Mouse (Mus musculus): ENCODE measurements at regions not wholly inside any gene's neighbourhood (a gene's known extent, or its start where the extent isn't known, plus 50 kb on each side); places are given as distances from the start of the nearest gene placed in this dataset.
A peak's percentile ranks its signal among the peaks of the same experiment; 100 is the strongest.
"Not testable (repeated sequence)": the region's sequence is repeated elsewhere in the genome, so short reads cannot be mapped to it uniquely, and the experiment has no call there.

- DNase-seq (ENCODE audit: low read depth, low spot score): no peak
Observed at GRCm38 (mm10) chr13:31050160-31050788, 76.3 kb downstream of the Gm5447 start.

- DNase-seq (ENCODE audit: low read depth, low spot score): not testable (repeated sequence)
Observed at GRCm38 (mm10) chr13:31051586-31051985, 77.6 kb downstream of the Gm5447 start.

- no peak for DNase-seq (ENCODE audit: low read depth, low spot score)
Observed at GRCm38 (mm10) chr13:31054356-31054755, 80.4 kb downstream of the Gm5447 start.

GRCm38 (mm10) chr13:31055376-31056083, 81.5 kb downstream of the Gm5447 start:
- no peak for DNase-seq (ENCODE audit: low read depth, low spot score)

- DNase-seq (ENCODE audit: low read depth, low spot score): no peak
Observed at GRCm38 (mm10) chr13:31056154-31056871, 82.3 kb downstream of the Gm5447 start.

- DNase-seq (ENCODE audit: low read depth, low spot score): no peak
Observed at GRCm38 (mm10) chr13:31060916-31061431, 87.0 kb downstream of the Gm5447 start.

- DNase-seq (ENCODE audit: low read depth, low spot score): no peak
Observed at GRCm38 (mm10) chr13:31068343-31068742, 94.3 kb downstream of the Gm5447 start.

- no peak for DNase-seq (ENCODE audit: low read depth, low spot score)
Observed at GRCm38 (mm10) chr13:31076541-31076940, 102.5 kb downstream of the Gm5447 start.

- DNase-seq (ENCODE audit: low read depth, low spot score): no peak
Observed at GRCm38 (mm10) chr13:31078751-31079150, 104.7 kb downstream of the Gm5447 start.

GRCm38 (mm10) chr13:31080215-31080614, 106.2 kb downstream of the Gm5447 start:
- peak; percentile 14 for DNase-seq (ENCODE audit: low read depth, low spot score)

GRCm38 (mm10) chr13:31082448-31083140, 108.6 kb downstream of the Gm5447 start:
- DNase-seq (ENCODE audit: low read depth, low spot score): peak; percentile 64

- no peak for DNase-seq (ENCODE audit: low read depth, low spot score)
Observed at GRCm38 (mm10) chr13:31101051-31101450, 127.0 kb downstream of the Gm5447 start.

GRCm38 (mm10) chr13:31107434-31107833, 133.4 kb downstream of the Gm5447 start:
- DNase-seq (ENCODE audit: low read depth, low spot score): no peak

- DNase-seq (ENCODE audit: low read depth, low spot score): no peak
Observed at GRCm38 (mm10) chr13:31109231-31109630, 135.2 kb downstream of the Gm5447 start.

- no peak for DNase-seq (ENCODE audit: low read depth, low spot score)
Observed at GRCm38 (mm10) chr13:31122689-31123088, 148.7 kb downstream of the Gm5447 start.

- DNase-seq (ENCODE audit: low read depth, low spot score): no peak
Observed at GRCm38 (mm10) chr13:31124547-31125216, 150.7 kb downstream of the Gm5447 start.

GRCm38 (mm10) chr13:31132501-31132900, 158.5 kb downstream of the Gm5447 start:
- DNase-seq (ENCODE audit: low read depth, low spot score): no peak

GRCm38 (mm10) chr13:31139686-31140085, 165.7 kb downstream of the Gm5447 start:
- no peak for DNase-seq (ENCODE audit: low read depth, low spot score)

GRCm38 (mm10) chr13:31147323-31147722, 173.3 kb downstream of the Gm5447 start:
- DNase-seq (ENCODE audit: low read depth, low spot score): no peak

- DNase-seq (ENCODE audit: low read depth, low spot score): no peak
Observed at GRCm38 (mm10) chr13:31154066-31154465, 180.1 kb downstream of the Gm5447 start.

GRCm38 (mm10) chr13:31163878-31164495, 190.0 kb downstream of the Gm5447 start:
- no peak for DNase-seq (ENCODE audit: low read depth, low spot score)

Data from R1 (cell line).